Mouse (Mus musculus) liver, embryonic 14.5 days (tissue): ENCODE data around the gene Ndufb8. TPM values are rescaled to one million over a fixed set of nuclear protein-coding genes. Genes with fewer than 3 reads are reported as not detected.

Experiments
- ATAC-seq: fragments of 200-750 bp; cut with Nextera tagmentation; 2 replicates; pipeline ENCODE4 v1.8.0; 2017; ENCODE audit warnings: moderate number of reproducible peaks, mild to moderate bottlenecking, moderate library complexity; ENCODE audit not compliant: insufficient read depth
- DNase-seq, 3 experiments: peaks; one replicate each; pipeline ENCODE4 v3.0.0-alpha.2; 2012 to 2013; ENCODE audit warnings: low read depth in 3 of 3, low spot score in 3 of 3
- H3K27ac ChIP-seq: fragments of 300-500 bp; sonication (generic); 2 replicates; pipeline ENCODE4 v1.5.1; 2014; ENCODE audit warnings: moderate library complexity, mild to moderate bottlenecking, control low read depth, inconsistent platforms
- H3K27me3 ChIP-seq: fragments of 300-500 bp; sonication (generic); 2 replicates; pipeline ENCODE4 v1.6.1; 2014; ENCODE audit warnings: mild to moderate bottlenecking, low read length, moderate library complexity; ENCODE audit not compliant: control insufficient read depth, insufficient read depth
- H3K36me3 ChIP-seq: fragments of 300-500 bp; sonication (generic); replicated peaks from 2 replicates; pipeline ENCODE4 v1.6.1; 2014; ENCODE audit warnings: low read depth; ENCODE audit not compliant: control insufficient read depth, insufficient read depth
- H3K4me1 ChIP-seq, 2 experiments: fragments of 200-500 bp in 1 of 2; fragments of 300-500 bp in 1 of 2; sonication (generic) in 1 of 2; replicated peaks; 2 replicates each; pipeline ENCODE4 v1.6.1; 2012 to 2014; ENCODE audit warnings: antibody characterized with exemption in 1 of 2, inconsistent platforms in 1 of 2, low read length in 1 of 2; ENCODE audit not compliant: control insufficient read depth in 2 of 2, insufficient read depth in 2 of 2
- H3K4me2 ChIP-seq: fragments of 300-500 bp; sonication (generic); 2 replicates; pipeline ENCODE4 v1.6.1; 2014; ENCODE audit warnings: low read depth, mild to moderate bottlenecking, control low read depth, moderate library complexity
- H3K4me3 ChIP-seq, 2 experiments: fragments of 200-500 bp in 1 of 2; fragments of 300-500 bp in 1 of 2; sonication (generic) in 1 of 2; 2 replicates each; pipeline ENCODE4 v1.5.1; 2012 to 2014; ENCODE audit warnings: low read depth in 2 of 2, low read length in 2 of 2, mild to moderate bottlenecking in 2 of 2, control low read depth in 1 of 2, inconsistent platforms in 1 of 2, moderate library complexity in 1 of 2; ENCODE audit not compliant: insufficient read depth in 1 of 2
- H3K9ac ChIP-seq: fragments of 300-500 bp; sonication (generic); replicated peaks from 2 replicates; pipeline ENCODE4 v1.6.1; 2014; ENCODE audit warnings: mild to moderate bottlenecking, control low read depth, moderate library complexity
- H3K9me3 ChIP-seq: fragments of 300-500 bp; sonication (generic); 2 replicates; pipeline ENCODE4 v1.6.1; 2016; ENCODE audit warnings: low read length, mixed read lengths; ENCODE audit not compliant: control insufficient read depth
- CTCF ChIP-seq: IDR thresholded peaks from 2 replicates; pipeline ENCODE4 v1.5.1; 2016; ENCODE audit warnings: antibody characterized with exemption, low read depth, control low read depth
- EP300 ChIP-seq: IDR thresholded peaks from 2 replicates; pipeline ENCODE4 v1.6.1; 2016; ENCODE audit warnings: antibody characterized with exemption, low read depth
- WGBS: fragments of 180-500 bp; shearing (Covaris S2); extraction: QIAGEN DNeasy Blood & Tissue Kit; methylation state at CpG from one replicate; pipeline ENCODE4 v1.1.7; 2014; ENCODE audit not compliant: insufficient replicate concordance; 5-methylcytosine and 5-hydroxymethylcytosine counted together
- polyA plus RNA-seq, 2 experiments: library from polyadenylated mRNA; depleted of rRNA in 1 of 2; stranded (reverse) in 1 of 2; unstranded in 1 of 2; fragments of >200 nt; fragmentation: Nextera tagmentation in 1 of 2; extraction: Ambion mirVana in 1 of 2; gene quantifications; 2 replicates each; pipeline versions ENCODE4 v1.2.1 to v1.2.3; 2012 to 2014

Ndufb8 gene
- polyA plus RNA-seq, 2 experiments: 209 to 349 TPM

DNA sequence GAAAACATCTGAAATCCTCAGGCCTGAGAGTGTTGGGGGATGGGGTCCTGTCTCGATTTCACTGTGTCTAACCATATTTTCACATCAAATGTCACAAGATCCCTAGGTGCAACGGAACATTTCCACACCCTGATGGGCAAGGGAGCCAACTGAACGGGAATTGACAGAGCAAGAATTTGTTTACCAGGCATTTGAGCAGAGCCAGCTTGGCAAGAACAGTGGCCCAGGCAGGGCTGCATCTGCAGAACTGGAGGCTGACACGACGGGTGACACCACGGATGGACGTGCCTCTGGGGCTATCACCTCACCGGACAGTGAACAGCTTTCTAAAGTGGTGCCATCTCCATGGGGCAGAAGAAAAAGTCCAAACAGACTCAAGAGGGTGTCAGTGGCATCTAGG, 17.8 kb downstream of the Ndufb8 start:
- Histone ChIP-seq H3K4me2 (no peak overlapping the region), H3K27ac (no peak overlapping the region), H3K9me3 (no peaks in the 10 kb centered on the region), H3K4me3 (no peak overlapping the region), H3K9ac (no peak overlapping the region), H3K4me1 (no peaks in the 10 kb centered on the region), H3K27me3 (no peaks in the 10 kb centered on the region), H3K36me3 (no peaks in the 10 kb centered on the region)
- TF ChIP-seq EP300 (no peak), CTCF (no peak)
- 66% methylated on average over 8 of the region's 8 CpGs for WGBS
- DNase-seq: no peak
- ATAC-seq: no peak

- Histone ChIP-seq H3K4me2 (no peak overlapping the region), H3K4me1 (no peaks in the 10 kb centered on the region), H3K36me3 (no peaks in the 10 kb centered on the region), H3K9me3 (no peaks in the 10 kb centered on the region), H3K4me3 (no peak overlapping the region), H3K27me3 (no peaks in the 10 kb centered on the region), H3K9ac (no peak overlapping the region), H3K27ac (no peak overlapping the region)
- DNase-seq (no peak), ATAC-seq (no peak)
- WGBS: 32% methylated on average over 3 of the region's 3 CpGs
- TF ChIP-seq CTCF: peak; percentile 28; the same call in 1 of the 2 replicates
- TF ChIP-seq EP300: no peak
Measured at GRCm38 (mm10) chr19:44535376-44535775, 19.9 kb downstream of the Ndufb8 start.

- H3K4me2 ChIP-seq: no peak overlapping the region
- no peak for DNase-seq
- H3K9me3 ChIP-seq: no peaks in the 10 kb centered on the region
- no peak overlapping the region for H3K9ac ChIP-seq
- H3K27ac ChIP-seq: no peak overlapping the region
- no peak overlapping the region for H3K4me3 ChIP-seq
- no peaks in the 10 kb centered on the region for H3K27me3 ChIP-seq
- TF ChIP-seq CTCF (no peak), EP300 (no peak)
- WGBS: 64% methylated on average over 6 of the region's 6 CpGs
- no peak for ATAC-seq
- H3K36me3 ChIP-seq: no peaks in the 10 kb centered on the region
- H3K4me1 ChIP-seq: no peaks in the 10 kb centered on the region
Measured at GRCm38 (mm10) chr19:44530018-44530417, 25.2 kb downstream of the Ndufb8 start.

GRCm38 (mm10) chr19:44525551-44526205, 29.6 kb downstream of the Ndufb8 start:
- H3K36me3 ChIP-seq: no peaks in the 10 kb centered on the region

DNA sequence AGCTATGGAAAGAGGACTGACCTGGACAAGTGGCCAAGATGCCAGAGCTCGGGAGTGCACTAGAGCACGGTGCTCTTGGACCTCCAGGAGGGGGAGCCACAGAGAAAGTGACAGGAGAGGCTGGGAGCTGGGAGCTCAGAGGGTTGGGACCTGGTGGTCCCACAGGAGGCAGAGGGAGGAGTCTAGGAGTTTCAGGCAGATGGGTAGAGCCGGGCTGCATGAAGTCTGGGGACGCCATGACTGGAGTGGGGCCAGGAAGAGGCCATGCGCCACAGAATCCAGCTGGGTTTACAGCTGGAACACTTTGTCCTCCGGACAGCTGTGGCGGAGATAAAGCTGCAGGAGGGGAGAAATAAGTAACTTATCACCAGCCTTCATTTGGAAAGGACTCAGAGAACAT, 36.1 kb downstream of the Ndufb8 start:
- ATAC-seq (no peak), DNase-seq (no peak)
- Histone ChIP-seq H3K36me3 (no peaks in the 10 kb centered on the region), H3K4me3 (no peak overlapping the region), H3K27ac (no peak overlapping the region), H3K9ac (no peak overlapping the region), H3K4me2 (no peak overlapping the region), H3K27me3 (peaks cover 9% of the 10 kb centered on the region), H3K9me3 (no peaks in the 10 kb centered on the region), H3K4me1 (no peaks in the 10 kb centered on the region)
- TF ChIP-seq CTCF: peak; percentile 35; the same call in 1 of the 2 replicates
- TF ChIP-seq EP300: no peak
- WGBS: 37% methylated on average over 7 of the region's 7 CpGs

More at GRCm38 (mm10) chr19:44525551-44526205, 29.6 kb downstream of the Ndufb8 start:
- no peaks in the 10 kb centered on the region for H3K9me3 ChIP-seq
- H3K27ac ChIP-seq: no peak overlapping the region
- DNase-seq: no peak
- no peaks in the 10 kb centered on the region for H3K27me3 ChIP-seq
- 57% methylated on average over 9 of the region's 9 CpGs for WGBS
- no peak for ATAC-seq
- TF ChIP-seq EP300 (no peak), CTCF (no peak)
- no peak overlapping the region for H3K4me2 ChIP-seq
- H3K4me3 ChIP-seq: no peak overlapping the region
- H3K9ac ChIP-seq: no peak overlapping the region
- H3K4me1 ChIP-seq: no peaks in the 10 kb centered on the region
